ENCODE assay signal across 12 mouse cellular contexts in the genomic region with DNA sequence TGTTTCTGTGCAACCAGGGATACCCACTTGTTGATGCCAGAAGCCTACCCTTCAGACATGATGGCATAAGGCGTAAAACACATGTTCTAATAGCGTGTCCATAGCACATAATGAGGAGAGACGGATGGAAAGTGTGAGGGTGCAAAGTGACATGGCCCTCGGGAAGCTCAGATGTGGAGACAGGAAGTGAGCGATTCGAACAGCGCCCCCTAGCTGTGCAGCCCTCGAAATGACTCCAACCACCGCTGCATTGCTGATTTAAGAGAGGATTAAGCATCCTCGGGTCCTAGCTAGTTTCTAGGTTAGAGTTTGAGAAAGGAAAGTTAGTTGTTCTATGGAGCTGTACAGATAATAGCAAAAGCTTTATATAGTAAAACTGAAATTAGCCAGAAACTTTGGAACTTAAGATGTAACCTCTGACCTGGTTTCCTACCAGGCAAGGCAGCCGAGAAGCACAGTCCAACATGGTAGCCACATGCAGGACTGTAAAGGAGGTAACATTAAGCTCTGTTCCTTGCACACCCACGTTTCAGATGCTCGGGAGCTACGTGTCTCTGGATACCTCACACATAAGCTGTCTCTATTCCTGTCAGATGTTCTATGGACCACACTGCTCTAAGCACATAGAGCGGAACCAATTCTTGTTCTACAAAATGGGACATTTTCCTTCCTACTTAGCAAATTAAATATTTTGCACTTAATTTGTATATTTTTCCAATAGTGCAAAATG.
DNase-seq lines count a peak whose midpoint lies in the region; ATAC-seq and TF ChIP-seq lines count a peak whose summit lies in the region.
"Had no signal": no experiment of that assay in that cellular context is flagged by ENCODE, and none has a peak within 500 bp of the region (broad histone marks: within the 10 kb centered on the region; RNA-seq: fewer than 3 reads in every experiment).

No protein-coding gene starts in this region.

- no peaks in the 10 kb centered on the region for H3K27me3 ChIP-seq in kidney, postnatal 0 days (ENCODE audit: insufficient read depth, low read length)
- H3K27me3 ChIP-seq: lung, embryonic 15.5 days; midbrain, embryonic 13.5 days; neural tube, embryonic 12.5 days had no signal

- DNase-seq in kidney, postnatal 0 days (ENCODE audit: low spot score) = no peak
- no peak for DNase-seq in kidney, adult 18-20 months
- DNase-seq in thymus, postnatal 14 days = peak; percentile 10
- DNase-seq in thymus, postnatal 0 days (ENCODE audit: low spot score) = no peak
- no peak for DNase-seq in brain, embryonic 14.5 days (ENCODE audit: low read depth)
- no peak for DNase-seq in embryo, embryonic 10 days (ENCODE audit: low spot score)
- no peak for DNase-seq in heart, adult 8-10 months (ENCODE audit: low spot score)
- DNase-seq: adrenal gland, adult 2 months; embryo, embryonic 11 days had no signal

- no peak overlapping the region for H3K9ac ChIP-seq in kidney, postnatal 0 days (ENCODE audit: low read depth, low read length)
- H3K9ac ChIP-seq: lung, embryonic 15.5 days; midbrain, embryonic 13.5 days; neural tube, embryonic 12.5 days had no signal

- TF ChIP-seq POLR2A in brain, embryonic 14.5 days (IDR thresholded peaks at IDR 0.05; ENCODE audit: borderline replicate concordance, extremely low read depth, insufficient read depth, insufficient read length, poor library complexity, severe bottlenecking) = no peak

- H3K9me3 ChIP-seq in kidney, postnatal 0 days (replicated peaks; ENCODE audit: low read length) = no peaks in the 10 kb centered on the region
- H3K9me3 ChIP-seq: lung, embryonic 15.5 days; midbrain, embryonic 13.5 days; neural tube, embryonic 12.5 days had no signal

- no peak overlapping the region for H3K27ac ChIP-seq in kidney, postnatal 0 days
- H3K27ac ChIP-seq: lung, embryonic 15.5 days; midbrain, embryonic 13.5 days; neural tube, embryonic 12.5 days had no signal

- no peaks in the 10 kb centered on the region for H3K4me1 ChIP-seq in kidney, postnatal 0 days (replicated peaks; ENCODE audit: insufficient read depth, low read length)
- H3K4me1 ChIP-seq: lung, embryonic 15.5 days; midbrain, embryonic 13.5 days; neural tube, embryonic 12.5 days had no signal

- WGBS in kidney, postnatal 0 days = 87% methylated on average over 15 of the region's 15 CpGs

- no peak overlapping the region for H3K4me2 ChIP-seq in kidney, postnatal 0 days (ENCODE audit: low read length)
- H3K4me2 ChIP-seq: lung, embryonic 15.5 days; midbrain, embryonic 13.5 days; neural tube, embryonic 12.5 days had no signal

- H3K4me3 ChIP-seq in kidney, postnatal 0 days (replicated peaks; ENCODE audit: low read depth, low read length) = no peak overlapping the region
- H3K4me3 ChIP-seq: lung, embryonic 15.5 days; midbrain, embryonic 13.5 days; neural tube, embryonic 12.5 days had no signal

- ATAC-seq in kidney, postnatal 0 days (replicated peaks; ENCODE audit: low FRiP score, low read depth) = no peak
- ATAC-seq: midbrain, embryonic 13.5 days had no signal

- no peaks in the 10 kb centered on the region for H3K36me3 ChIP-seq in kidney, postnatal 0 days (ENCODE audit: insufficient read depth, low read length)
- H3K36me3 ChIP-seq: lung, embryonic 15.5 days had no signal

- TF ChIP-seq CTCF in kidney, postnatal 0 days (IDR thresholded peaks at IDR 0.05; ENCODE audit: low read depth) = peak; percentile 38; the same call in 1 of the 2 replicates
- peak; percentile 21; the same call in 1 of the 2 replicates for TF ChIP-seq CTCF in brain, embryonic 14.5 days (IDR thresholded peaks at IDR 0.05; ENCODE audit: borderline replicate concordance, extremely low read depth, insufficient read depth, insufficient read length)
